Mouse (Mus musculus) spleen, adult 18-20 months (tissue): ENCODE results near the gene Gpc6.

Experiments
- DNase-seq, 2 experiments: peaks; one replicate each; pipeline ENCODE4 v3.0.0; 2022; ENCODE audit warnings: mixed read lengths in 2 of 2

Gene Gpc6

DNA sequence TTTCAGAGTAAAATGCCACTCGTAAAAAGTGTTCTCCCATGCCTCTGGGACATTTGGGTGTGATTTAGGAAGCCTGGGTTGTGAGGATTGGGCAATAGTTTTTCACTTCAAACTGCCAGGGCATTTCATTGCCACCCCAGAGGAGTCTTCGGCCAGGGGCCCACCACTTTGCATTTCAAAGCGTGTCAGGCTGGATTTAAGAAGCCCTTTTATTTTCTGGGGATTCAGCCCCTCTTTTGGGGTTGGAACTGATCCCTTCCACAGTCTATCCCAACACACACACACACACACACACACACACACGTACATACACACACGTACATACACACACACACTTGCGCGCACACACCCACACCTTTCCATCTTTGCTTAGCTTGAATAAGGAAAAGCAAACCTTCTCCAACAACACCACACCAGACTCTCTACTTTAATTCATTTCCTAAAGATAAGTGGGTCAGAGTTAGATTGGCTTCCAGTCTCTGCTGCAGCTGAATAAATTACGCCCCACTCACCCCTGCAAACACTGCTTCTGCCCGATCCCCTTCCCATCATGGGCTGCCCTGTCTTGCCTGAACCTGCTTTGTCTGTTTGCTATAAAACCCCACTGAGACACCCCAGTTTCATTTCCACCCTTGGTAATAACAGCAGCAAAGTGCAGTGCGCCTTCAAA is 969.9 kb downstream of the Gpc6 start:
- no peak for DNase-seq

DNA sequence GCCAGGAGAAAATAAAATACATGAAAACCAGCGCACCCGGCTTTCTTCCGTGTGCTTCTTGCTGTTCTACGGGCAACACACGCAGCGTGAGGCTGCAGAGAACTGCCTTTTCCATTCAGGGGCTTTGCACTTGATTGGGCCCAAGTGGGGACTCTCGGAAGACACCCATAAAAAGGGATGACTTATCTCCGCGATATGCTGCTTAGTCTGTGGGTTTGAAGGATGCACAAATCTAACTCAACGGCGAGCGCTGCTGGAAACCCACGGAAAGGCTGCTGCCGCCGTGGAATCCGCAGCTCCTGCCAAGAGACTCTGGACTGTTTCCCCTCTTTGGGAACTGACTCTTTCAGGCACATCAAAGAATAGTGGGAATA is 970.4 kb downstream of the Gpc6 start:
- no peak for DNase-seq

DNA sequence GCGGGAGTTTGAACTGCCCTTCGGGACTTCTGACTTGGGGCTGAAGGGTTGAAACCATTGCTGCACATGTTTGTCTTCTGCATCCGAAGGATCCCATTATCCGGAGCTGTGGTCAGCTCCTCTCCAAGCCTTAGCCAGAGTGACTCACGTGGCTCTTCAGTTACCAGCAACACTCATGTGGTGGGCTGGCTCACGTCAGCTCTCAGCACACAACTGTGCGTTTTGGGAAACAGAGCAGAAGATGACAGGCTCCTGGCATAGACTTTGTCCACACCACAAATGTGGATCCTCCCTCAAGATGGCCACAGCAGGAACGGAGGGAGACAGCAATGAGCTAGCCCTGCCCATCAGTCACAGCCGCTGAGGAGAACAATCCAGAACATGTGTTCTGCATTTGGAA is 979.2 kb downstream of the Gpc6 start:
- no peak for DNase-seq

DNA sequence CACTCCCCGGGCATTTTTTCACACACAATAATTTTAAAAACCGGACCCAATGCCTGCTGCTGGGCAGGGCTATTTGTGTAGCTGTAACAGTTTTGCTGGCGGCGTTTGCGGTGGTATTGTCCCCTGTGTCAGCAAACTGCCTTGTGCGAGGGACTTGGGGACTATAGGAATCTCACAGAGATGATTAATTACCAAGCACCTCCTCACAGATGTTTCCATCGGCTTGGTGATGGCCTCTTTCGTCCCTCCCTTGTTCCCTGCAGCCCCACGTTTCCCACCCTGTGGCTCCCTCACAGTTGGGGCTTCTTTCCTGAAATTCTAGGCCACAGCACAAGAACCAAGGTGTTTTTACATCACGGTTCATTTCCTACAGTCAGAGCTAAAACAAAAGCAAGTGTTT is 980.6 kb downstream of the Gpc6 start:
- DNase-seq: no peak

DNA sequence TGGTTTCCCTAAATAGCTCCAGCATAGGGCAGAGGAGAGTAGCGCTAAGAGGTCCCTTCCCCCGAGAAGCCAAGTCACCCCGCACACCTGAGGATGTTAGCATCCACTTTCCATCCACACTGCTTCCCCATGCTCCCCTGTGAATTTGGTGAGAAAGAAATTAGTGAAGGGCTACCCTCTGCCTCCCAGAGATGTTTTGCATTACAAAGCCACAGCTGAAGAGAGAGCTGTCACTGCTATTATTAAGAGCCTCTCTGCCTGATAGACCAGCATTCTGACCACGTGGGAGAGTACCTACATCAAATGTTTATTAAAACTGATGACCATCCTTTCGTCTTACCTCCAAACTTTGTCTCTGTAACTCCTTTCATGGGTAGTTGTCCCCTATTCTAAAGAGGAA is 981.2 kb downstream of the Gpc6 start:
- no peak for DNase-seq

DNA sequence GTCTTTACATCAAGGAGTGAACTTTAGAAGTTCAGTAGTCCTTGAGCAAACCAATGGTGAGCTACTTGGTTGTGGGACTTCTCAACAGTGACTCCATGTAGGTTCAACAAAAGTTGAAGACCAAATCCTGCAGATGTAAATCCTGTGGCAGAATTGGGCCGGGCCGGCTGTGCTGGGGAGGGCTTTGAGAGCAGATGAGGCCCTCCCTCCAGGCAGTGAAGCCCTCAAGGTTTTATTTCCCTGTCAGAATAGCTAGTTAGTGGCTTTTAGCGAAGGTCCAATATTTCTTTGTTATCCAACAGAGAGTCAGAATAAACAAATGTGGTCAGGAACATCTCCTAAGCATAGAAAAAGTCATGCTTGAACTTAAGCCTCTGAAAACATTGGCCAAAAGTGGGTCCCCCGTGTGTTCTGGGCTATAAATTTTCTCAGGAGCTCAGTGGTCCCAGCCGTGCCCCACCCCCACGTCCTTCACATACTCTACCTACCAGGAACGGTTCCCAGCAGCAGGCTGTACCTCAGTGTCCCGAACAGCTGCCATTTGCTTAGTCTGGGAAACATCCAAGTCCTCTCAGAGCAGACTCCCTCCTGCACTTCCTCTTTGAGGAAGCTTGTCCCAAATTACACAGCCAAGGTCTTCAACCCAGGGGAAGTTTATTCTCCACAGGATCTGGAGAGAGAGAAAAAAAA is 983.3 kb downstream of the Gpc6 start:
- DNase-seq: no peak

DNA sequence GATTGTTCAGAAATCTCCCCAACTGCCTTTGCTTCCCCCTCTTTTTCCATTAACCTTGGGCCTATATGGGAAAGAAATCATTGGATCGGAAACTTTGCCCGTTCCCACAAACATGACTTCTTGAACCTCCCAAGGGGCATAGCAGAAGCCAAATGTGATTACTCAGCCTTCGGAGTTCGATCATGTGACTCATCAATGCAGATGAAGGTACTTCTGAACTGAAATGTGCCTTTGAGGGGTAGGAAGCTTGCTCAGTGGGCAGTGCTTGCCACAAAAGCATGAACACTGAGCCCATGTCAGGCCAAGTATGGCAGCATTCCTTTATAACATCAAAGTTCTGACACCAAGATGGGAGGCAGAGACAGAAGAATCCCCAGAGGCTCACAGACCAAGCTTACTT is 983.9 kb downstream of the Gpc6 start:
- no peak for DNase-seq

DNA sequence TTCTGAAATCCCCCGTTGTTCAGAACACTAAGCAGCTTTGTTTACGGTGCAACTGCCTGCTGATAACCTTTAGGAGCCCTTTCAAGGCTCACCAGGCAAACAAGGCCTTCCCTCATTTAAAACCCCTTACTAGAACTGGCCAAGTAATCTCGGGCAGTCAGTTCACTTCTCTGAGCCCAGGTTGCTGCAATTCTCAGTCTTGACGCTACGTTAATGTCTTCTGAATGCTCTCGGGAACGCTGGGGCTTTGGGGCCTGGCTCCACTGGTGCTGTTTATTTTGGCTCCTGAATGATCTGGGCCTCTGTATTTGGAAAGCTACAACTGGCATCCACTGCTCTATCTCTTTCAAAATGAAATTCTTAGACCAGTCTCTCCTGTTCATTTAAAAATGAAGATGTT is 985.2 kb downstream of the Gpc6 start:
- no peak for DNase-seq

DNA sequence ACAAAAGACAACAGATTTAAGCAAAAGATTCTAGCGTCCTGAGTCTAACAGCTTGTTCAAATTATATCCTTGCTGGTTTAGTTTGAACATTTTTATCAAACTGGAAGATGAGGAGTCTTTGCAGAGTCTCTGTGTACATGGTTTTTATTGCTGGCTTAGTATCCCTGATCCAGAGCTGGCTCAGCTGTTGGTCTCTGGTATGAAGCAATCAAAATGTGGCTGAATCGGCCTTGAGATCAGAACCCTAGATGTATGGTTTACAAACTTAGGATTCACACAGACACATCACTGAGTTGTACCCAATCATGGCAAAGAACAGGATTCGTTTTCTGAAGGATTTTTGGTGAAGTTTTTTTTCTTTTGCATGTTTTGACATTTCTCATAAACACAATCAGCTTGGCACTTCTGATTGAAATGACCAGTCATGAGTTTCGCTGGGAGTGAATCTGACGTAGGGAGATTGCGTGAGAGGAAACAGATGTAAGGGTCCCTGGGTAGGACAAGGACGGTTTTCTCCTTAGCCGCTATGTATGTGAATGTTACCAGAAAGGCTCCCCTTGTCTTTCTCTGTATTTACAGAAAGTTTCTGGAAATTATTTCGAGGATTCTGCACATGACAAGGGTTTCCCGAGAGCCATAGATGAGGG is 987.6 kb downstream of the Gpc6 start:
- DNase-seq: no peak

DNA sequence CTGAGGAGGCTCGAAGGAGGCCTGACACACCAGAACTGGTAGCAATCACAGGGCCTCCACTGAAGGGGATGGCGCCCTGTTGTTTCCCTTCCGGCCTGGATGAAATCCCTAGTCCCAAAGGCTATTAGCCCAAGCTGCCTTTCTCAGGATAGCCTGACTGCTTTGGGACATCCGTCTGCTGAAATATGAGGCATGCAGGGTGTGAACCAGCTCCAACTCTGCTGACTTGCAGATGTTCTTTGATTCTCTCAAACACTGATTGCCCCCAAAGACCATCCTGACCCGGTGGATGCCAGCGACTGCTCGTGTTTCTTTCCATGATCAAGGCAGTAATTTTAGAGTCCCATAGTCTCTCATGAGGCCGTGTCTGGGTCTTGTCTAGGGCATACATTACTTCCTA is 991.5 kb downstream of the Gpc6 start:
- no peak for DNase-seq

DNA sequence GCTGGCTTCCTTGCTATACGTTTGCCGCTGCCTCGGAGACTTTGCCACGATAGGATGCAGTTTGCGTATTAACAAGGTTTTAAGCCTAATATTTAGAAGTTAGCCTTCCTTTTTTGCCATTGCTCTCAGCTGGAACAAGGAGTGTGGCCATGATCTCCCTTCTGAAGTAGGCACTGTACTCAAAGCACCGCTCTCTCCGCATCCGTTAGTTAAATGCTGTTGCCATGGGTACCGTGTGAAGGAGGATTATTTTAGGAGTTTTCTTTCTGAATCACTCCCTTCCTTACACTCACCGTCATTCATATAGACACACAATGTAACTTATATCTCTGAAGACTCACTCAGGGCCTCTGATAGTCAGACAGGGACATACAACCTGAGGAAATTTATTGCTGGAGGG is 993.6 kb downstream of the Gpc6 start:
- no peak for DNase-seq

DNA sequence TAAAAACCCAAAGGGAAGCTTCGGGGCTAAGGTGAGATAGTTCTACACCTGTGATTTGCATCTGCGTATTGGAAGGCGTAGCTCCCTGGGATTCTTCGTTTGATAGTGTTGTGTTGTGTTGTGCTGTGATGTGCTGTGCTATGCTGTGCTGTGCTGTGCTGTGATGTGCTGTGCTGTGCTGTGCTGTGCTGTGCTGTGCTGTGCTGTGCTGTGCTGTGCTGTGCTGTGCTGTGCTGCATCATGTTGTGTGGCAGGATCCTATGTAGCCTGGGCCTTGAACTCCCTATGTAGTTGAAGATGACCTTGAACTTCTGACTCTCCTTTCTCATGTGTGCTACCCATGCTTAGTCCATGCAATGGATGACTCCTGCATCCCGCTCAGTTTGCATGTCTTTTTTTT is 994.5 kb downstream of the Gpc6 start:
- no peak for DNase-seq

DNA sequence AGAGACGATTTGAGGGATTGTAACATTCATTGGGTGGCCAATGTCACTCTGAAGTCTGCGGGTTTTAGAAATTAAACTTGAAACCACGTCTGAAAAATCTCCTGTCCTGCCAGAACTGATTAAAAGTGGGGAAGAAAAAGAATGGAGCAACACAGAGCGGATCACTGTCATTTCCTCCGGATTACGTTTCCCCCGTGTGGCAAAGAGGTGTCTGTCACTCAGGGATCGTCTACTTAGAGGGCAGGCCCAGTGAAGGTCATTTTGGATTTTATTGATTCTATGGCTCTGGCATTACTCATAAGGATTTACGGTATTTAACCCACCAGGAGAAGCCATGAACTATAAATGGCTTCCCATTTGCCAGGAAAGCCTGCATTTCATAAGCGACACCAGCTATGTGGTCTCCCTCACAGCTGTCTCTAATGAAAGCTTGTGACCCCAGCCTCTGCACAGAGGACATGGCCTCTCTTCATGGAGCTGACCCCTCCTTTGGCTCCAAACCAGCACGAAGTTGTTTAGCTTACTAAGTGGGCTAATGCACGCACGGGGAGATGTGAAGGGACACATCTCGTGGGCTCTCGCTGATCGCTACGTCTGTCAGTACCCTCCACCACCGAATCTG is 996.4 kb downstream of the Gpc6 start:
- DNase-seq: no peak

DNA sequence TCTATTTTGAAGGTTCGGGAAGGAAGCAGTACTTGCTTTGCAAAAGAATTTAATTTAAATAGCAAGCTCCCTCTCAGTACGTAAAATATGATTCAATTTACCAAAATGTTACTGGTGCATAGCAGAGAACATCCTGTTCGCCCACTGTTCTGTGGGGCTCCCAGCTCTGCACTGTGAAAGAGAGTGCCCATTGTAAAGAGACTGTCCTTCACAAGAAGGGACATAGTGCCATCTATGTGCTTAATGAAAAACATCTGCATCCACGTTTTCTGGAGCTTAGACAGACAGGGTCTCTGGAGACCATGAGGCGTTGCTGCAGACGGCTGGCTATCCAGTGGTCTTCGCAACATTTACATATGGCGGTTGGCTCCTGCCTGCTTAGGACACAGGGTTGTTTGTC is 998.6 kb downstream of the Gpc6 start:
- DNase-seq: no peak

DNA sequence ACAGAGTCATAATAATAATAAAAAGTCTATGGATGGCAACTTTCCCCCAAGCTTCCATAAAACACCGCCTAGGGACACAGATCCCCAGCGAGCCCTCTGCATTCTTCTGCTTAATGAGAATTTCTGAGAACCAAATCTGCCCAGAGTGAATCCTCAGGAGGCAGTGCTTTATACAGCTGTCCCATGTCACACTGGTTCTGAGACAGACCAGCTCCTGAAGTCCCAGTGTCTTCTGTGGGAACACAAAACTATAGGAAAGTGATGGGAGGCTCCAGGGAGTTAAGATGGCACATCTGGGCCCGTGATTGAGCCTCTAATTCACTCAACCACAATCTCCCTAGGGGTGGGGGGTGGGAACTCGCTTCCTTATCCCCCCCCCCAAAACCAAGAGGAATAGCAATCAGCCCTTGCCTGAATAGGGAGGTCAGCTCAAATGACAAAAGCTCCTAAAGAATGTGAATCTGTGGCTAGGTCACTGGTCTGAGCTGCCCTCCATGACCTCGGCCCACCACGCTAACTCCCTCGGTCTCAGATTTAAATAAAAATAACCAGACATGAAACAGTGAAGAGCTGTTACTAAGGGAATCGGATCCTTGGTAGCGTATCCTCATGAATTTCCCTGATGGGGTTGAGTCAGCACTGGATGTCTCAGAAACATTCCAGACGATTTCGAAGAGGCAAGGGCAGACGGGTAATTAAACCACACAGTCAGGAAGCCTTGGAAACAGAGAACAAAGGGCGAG is 1005.2 kb downstream of the Gpc6 start:
- DNase-seq: no peak

DNA sequence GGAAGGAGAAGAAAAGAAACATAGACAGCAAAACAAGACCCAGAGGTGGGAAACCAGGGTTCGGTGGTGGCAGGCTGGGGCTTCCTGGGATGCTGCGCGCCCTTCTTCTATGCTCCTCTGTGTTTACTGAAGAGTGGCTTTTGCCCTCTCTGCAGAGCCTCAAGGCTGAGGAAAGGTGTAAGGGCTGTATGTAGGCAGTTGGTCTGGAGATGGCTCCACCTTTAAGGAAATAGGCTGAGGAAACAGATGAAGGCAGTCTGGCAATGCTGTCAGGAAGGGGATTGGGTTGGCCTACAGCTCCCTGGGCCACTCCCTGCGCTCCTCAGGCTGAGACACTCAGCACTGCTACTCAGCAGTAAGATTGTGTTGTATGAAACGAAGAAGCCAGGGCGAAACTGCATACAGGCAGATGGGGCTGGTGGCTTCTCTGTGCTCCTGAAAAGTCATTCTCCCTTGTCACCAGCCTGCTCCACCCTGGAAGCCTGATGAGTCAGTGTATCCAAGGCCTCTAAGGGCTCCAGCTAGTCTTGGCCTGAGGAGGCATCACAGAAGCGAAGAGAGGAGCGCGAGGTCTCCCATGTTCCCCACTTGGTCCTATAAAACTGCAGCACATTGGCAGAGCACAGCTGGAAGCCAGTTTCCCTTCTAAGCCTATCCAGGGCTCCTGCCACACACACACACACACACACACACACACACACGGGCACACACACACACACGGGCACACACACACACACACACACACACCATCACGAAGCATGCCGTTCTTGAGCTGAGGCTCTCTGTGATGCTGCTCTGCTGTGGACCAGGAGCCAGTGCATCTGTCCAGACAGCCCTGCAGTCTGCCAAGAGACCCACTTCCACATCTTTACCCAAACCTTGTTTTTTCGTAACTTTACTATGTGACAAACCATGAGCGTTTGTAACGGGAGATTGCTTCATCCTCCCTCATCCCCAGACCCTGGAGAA is 1006.0 kb downstream of the Gpc6 start:
- no peak for DNase-seq

DNA sequence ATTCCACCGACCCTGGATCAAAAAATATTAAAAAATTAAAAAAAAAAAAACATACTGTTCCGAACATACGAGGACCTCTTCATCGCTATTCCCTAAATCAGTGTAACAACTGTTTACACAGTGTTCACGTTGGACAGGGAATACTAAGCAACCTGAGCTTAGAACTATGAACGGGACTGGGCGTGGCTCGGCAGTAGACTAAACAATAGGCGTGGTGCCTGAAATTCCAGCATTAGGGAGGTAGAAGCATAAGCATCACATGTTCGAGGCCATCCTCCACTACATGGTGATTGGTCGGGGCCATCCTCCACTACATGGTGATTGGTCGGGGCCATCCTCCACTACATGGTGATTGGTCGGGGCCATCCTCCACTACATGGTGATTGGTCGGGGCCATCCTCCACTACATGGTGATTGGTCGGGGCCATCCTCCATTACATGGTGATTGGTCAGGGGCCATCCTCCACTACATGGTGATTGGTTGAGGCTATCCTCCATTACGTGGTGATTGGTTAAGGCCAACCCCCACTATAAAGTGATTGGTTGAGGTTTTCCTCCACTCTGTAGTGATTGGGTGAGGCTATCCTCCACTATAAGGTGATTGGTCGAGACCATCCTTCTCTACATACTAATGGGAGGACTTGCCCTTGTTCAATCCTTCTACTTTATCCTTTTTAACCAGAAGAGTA is 1007.2 kb downstream of the Gpc6 start:
- DNase-seq: no peak

DNA sequence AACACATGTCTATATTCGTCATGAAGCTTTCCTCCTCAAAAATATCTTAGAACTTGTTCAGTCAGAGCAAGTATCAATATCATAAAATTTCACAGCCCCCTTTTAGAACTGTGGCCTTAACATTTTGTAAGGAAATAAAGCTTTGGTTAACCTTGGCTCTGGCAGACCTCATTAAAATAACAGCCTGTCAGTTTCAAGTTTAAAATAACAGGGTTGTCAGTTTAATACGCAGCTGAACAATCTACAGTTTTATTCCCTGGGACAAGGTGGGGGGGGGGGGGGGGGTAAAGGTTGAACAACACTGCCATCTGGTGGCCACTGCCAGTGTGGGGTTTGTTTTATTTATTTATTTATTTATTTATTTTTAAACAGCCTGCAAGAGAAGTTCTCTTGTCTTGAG is 1013.4 kb downstream of the Gpc6 start:
- peak in 1 of 2 experiments; percentile 3 for DNase-seq

DNA sequence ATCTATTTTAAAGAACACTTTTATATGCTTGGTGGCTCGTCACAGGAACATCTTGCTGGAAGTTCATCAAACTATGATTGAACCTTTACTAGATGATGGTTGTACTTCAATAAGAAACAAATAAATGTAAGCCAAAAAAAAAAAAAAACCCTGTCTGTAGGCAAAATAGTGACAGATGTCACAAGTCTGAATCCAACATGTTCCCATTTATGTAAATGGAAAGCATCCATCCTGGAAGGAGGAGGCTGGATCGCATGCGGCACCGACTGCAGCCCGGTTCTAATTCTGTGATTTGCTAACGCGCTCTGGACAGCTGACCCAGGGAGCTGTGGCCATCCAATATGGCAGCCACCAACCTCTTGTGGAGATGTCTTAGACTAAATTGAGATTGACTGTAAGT is 1014.4 kb downstream of the Gpc6 start:
- no peak for DNase-seq

DNA sequence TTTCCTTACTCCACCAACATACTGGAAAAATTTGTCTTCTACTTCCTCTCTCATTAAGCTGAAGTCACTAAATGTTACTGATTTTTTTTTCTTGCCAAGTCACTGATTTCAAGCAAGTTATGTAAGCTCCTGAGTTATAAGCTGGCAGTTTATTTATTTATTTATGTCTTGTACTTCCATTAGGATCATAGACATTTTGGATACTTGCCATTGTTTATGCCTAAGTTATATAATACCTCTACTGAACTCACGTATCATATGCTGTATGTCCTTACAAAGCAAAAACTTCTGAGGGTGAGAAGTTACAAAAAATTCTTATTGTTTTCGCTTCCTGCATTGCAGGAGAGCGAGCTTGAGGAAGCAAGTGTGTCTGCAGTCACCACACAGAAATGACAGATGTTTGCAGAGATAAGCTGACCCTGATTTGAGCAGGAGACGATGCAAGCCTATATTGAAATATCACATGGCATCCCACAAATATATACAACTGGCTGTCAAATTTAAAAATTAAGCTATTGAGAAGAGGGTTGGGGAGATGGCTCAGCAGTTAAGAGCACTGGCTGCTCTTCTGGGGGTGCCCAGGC is 1020.9 kb downstream of the Gpc6 start:
- no peak for DNase-seq

DNA sequence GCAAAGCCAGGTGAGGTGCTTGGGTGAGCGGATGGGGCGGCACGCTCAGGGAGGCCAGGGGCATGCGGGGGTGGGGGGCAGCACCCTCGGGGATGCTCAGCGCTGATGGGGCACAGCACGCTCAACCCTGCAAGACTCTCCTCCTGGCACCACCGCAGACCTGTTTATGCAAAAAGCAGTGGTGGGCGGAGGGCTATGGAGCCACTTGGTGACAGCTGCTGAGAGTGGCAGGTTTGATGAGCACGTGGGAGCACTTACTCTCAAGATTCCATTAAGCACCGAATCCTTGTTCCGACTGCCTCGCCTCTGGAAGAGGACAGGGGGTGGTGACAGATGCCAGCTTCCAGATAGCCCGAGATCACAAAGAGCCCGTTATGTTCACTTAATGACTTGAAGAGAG is 1026.2 kb downstream of the Gpc6 start:
- no peak for DNase-seq
